Mouse (Mus musculus) right cerebral cortex, adult 2 months (tissue): ENCODE measurements around the gene Tmem145.
"Not testable (repeated sequence)": the region's sequence is repeated elsewhere in the genome, so short reads cannot be mapped to it uniquely, and the experiment has no call there.

ENCODE experiments used
- DNase-seq, 2 experiments: peaks; one replicate each; pipeline ENCODE4 v3.0.0; 2021 to 2022; ENCODE audit warnings: low spot score in 2 of 2

Gene Tmem145

GRCm38 (mm10) chr7:25305956-25306613 lies at the start of gene Tmem145:
TSS of gene Tmem145 (plus strand) at chr7:25306106.
- DNase-seq = peak in 1 of 2 experiments; percentile 43

DNA sequence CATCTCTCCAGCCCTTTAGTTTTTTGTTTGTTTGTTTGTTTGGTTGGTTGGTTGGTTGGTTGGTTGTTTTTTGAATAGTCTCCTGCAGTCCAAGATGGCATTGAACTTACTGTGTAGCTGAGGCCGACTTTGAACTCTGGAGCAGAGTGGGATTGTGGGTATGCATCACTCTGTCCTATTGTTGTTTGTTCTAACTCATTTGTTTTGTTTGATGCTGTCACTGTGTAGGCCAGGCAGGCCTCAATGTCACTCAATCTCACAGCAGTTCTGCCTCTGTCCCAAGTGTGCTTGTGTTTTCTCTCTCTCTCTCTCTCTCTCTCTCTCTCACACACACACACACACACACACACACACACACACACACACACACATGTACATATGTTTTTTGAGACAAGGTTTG lies 44.0 kb upstream of the Tmem145 start:
- no peak for DNase-seq

GRCm38 (mm10) chr7:25263968-25264870 lies 41.7 kb upstream of the Tmem145 start:
- no peak for DNase-seq

DNA sequence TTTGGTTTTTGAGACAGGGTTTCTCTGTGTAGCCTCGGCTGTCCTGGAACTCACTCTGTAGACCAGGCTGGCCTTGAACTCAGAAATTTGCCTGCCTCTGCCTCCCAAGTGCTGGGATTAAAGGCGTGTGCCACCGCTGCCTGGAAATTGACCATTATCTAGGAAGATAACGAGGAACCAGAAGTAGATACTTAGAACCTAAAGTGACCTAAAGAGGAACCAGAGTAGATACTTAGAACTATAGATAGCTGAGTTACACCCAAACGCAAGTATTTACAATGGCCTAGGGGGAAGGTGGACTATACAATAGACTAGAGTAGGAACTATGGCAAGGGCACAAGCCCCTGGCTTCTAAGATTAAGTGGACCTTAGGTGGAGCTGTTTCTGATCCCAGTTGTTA lies 40.2 kb upstream of the Tmem145 start:
- DNase-seq = not testable (repeated sequence)

GRCm38 (mm10) chr7:25266180-25266962 lies 39.5 kb upstream of the Tmem145 start:
- DNase-seq = no peak

GRCm38 (mm10) chr7:25267301-25267750 lies 38.6 kb upstream of the Tmem145 start, which contains the start of gene Cic:
TSS of gene Cic (plus strand) at chr7:25267704.
- peak; percentile 99 to 100 for DNase-seq

DNA sequence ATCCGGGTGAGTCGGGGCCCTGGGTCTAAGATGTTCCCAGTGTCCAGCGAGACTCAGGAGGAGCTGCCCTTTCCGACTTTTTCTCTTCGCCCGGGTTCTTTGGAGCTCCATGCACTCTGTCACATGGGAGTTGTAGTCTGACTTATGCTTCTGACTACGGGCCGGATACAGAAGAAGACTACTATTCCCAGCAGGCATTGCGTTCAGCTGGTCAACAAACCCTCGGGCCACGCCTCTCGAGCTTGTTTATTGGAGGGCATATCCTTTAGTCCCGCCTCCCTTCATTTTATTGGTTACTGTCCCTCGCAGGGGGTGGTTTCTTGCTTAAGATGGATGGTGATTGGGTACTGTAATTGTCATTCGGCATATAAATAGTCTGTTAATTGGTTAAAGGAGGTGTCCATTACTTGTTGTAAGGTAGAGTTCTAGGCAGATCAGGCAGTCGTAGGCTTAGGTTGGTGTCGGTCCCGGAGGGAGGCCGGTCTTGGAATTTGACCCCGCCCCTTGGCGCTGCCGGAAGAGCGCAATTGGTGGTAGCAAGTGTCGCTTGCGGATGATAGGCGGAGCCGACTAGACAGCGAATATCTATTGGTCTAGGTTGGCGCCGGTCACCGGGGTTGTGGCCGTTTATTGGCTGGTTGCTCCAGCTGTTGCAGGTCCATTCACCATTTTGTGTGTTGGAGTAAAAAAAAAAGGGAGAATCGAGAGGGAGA lies 38.0 kb upstream of the Tmem145 start:
- peak; percentile 99 for DNase-seq

GRCm38 (mm10) chr7:25268588-25268987 lies 37.3 kb upstream of the Tmem145 start:
- no peak for DNase-seq

- no peak for DNase-seq
These were observed 36.9 kb upstream of the Tmem145 start for GRCm38 (mm10) chr7:25269029-25269428.

DNA sequence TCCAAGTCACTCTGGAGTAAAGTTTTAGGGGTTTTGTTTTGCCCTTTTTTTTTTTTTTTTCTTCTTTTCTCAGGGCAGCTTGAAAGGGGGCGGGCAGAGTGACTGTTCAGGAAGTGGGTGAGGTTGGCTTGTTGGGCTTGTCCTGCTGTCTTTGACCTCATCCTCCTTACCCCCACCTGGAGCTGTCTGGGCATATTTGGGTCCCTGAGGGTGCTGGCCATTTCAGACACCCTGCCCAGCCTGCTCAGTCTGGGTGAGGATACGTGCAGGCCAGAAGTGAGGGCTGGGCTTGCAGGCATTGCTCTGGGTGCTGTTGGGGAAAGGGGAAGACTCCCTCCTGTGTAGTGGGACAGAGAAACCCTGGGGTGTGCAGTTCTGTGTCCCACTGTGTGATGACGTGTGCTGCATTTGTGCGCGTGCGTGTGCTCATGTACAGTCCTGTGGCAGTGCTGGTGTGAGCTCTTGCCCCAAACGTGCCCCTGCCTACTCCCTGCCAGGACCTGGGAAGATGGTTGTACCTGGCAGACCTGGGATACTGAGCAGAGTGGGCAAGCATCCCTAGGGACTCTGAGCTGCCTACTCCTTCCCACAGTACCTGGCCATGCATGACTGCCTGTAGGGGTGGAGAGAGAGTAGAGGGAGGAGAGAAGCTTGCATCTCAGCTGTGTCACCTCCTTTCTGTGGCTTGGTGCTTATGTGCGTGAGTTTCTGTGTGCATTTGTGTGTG lies 36.2 kb upstream of the Tmem145 start:
- DNase-seq = no peak

DNA sequence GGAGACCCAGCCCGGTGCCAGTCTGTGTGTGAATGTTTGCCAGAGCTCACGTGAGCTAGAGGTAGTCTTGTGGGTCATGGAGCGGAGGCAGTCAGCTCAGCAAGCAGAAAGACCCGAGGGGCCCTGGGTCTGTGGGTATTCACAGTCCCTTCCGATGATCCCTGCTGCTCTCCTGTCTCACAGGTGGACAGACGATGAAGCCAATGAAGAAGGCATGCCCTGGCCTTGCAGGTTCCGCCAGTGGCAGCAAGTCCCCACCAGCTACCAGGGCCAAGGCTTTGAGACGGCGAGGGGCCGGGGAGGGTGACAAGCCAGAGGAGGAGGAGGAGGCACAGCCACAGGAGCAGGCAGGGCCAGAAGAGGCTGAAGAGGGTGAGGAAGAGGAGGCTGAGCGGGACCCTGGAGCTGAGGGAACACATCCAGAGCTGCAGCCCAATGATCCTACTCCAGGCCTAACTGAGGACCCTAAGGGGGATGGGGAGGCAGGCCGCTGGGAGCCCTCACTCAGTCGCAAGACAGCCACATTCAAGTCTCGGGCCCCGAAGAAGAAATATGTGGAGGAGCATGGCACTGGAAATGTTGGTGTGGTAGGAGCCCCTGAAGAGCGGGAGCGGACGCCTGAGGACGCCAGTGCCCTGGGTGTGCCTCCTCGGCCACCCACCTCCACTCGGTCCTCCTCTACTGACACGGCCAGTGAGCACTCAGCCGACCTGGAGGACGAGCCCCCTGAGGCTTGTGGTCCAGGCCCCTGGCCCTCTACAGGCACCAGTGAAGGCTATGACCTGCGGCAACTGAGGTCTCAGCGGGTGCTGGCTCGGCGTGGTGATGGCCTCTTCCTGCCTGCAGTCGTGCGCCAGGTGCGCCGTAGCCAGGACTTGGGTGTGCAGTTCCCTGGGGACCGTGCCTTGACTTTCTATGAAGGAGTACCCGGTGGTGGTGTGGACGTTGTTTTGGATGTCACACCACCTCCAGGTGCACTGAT lies 35.0 kb upstream of the Tmem145 start:
- no peak for DNase-seq

GRCm38 (mm10) chr7:25271651-25272444 lies 34.1 kb upstream of the Tmem145 start:
- no peak for DNase-seq

DNA sequence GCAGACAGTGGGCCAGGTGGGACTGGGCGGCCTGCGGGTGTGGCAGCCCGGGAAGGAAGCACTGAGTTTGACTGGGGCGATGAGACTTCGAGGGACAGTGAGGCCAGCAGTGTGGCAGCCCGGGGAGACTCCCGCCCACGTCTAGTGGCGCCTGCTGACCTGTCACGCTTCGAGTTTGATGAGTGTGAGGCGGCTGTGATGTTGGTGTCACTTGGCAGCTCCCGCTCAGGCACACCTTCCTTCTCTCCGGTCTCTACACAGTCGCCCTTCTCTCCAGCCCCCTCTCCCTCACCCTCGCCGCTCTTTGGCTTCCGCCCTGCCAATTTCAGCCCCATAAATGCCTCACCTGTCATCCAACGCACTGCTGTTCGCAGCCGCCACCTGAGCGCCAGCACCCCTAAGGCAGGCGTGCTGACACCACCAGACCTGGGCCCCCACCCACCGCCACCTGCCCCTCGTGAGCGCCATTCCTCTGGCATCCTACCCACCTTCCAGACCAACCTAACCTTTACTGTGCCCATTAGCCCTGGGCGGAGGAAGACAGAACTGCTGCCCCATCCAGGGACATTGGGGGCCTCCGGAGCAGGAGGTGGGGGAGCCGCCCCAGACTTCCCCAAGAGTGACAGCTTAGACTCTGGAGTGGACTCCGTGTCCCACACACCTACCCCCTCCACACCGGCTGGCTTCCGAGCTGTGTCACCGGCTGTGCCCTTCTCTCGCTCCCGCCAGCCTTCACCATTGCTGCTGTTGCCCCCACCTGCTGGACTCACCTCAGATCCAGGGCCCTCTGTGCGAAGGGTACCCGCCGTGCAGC lies 33.3 kb upstream of the Tmem145 start:
- DNase-seq = no peak

GRCm38 (mm10) chr7:25273259-25274241 lies 32.4 kb upstream of the Tmem145 start:
- no peak for DNase-seq

GRCm38 (mm10) chr7:25274571-25274970 lies 31.3 kb upstream of the Tmem145 start:
- DNase-seq = no peak

DNA sequence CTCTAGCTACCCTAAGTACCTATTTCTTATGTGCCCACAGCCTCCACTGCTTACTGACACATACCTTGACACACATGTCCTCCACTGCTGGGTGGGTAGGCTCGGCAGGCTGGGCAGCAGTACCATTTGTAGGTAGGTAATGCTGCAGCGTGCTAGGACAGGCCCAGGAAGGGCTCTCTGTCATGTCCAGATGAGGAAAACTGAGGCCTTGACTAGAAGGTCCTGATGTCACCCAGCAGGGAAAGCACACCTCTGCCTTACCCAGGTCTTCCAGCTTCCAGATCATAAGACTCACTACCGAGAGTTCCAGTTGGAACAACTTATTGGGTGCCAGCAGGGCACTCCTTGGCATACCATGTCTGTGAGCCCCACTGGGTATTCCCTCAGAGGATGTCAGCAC lies 30.9 kb upstream of the Tmem145 start:
- DNase-seq = no peak
